Mouse (Mus musculus) embryo, embryonic 11.5 days (tissue): ENCODE measurements around the gene Pax9.

ENCODE experiments used
- DNase-seq: peaks from one replicate; pipeline ENCODE4 v3.0.0-alpha.2; 2012; ENCODE audit warnings: low read depth, low spot score

Gene Pax9

DNA sequence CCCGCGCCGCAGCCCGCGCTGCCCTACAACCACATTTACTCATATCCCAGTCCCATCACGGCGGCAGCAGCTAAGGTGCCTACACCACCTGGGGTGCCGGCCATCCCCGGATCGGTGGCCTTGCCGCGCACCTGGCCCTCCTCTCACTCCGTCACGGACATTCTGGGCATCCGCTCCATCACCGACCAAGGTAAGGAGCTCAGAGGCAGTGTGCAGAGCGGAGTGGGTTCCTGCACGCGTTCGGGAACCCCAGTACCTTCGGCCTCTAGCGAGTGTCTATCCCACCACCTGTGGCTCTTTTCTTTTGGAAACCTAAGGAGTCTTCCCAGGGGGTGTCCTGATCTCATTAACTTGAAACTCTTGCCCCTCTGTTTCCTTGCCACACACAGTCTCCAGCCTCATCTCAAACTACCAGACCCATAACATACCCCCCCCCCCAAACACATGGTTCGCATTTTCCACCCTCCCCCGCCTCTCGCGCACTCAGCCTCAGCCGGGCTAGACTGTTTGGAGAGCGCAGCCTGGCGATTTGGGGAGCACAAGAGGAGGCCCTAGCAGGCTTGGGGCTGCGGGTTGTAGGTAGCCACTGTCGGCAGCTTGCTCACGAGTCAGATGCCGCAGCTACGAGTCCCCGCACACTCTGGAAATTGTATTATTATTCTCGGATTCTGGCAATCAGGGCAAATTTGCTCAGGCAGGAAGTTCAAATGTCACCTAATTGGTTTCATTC, 5.6 kb downstream of the Pax9 start:
- no peak for DNase-seq

DNA sequence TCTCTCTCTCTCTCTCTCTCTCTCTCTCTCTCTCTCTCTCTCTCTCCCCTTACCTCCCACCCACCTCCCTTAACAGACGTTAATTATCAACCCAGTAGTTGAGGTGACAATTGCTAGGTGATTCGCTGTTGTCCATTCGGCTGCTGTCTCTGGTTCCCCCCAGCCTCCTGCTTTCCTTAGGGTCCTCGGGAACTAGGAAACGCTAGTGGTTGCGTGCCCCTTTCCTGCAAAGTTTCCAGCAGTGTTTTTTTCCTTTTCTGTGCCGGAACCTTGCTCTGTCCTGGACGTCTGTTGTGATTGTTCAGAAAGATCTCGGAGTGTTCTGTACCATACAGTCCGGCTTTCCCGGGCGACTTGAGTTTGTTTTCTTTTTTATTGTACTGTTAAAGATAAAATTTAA, 6.2 kb downstream of the Pax9 start:
- DNase-seq, result no peak

DNA sequence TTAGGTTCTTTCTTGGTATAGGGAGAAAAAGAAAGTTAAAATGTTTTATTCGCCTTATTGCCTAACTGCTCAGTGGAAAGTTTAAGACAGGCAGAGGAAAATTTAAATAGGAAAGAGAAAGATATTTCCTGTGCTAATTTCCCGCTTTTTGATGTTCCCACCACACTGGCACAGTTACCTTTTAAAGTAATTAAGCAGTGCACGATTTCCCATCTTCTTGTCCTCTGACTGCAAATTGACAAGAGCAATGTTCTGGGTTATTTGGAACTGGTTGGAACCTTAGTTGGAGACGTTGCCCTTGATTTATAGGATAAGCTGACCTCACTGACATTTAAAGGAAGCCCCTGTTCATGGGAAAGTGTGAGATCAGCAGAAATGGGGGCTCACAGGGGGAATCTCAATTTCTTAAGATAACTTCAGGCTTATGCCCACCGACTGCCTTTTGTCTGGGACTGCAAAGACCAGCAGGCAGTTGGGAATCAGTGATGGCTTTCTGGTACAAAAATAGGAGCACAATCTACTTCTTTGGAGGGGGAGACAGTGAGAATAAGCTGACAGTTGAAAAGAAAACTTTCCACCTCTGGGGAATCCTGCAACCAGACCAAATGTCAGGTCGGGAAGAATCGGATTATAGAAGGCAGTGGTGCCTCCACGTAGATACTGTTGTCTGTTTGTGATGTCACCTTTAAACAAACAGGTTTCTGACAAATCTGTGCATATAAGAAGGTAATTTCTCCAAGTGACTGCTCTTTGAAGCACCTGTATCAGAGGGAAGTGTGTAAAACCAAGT, 6.8 kb downstream of the Pax9 start:
- no peak for DNase-seq

DNA sequence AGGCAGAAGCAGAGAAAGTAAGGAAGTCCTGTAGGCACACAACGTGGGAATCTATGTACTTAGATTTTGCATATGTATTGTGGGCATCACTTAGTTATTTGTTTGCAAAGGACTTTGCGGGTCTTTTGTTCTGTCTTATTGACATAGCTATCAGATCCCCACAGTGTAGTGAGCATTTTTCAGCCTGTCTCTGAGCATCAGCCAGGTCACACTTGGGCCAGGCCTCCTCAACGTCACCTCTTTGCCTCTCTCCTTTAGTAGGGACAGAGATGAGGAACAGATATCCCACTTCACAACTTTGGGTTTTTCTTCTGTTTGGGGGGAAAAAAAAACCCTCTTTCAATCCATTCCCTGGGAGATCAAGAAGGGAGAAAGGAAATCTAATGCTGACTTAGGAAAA, 7.8 kb downstream of the Pax9 start:
- DNase-seq, result no peak

DNA sequence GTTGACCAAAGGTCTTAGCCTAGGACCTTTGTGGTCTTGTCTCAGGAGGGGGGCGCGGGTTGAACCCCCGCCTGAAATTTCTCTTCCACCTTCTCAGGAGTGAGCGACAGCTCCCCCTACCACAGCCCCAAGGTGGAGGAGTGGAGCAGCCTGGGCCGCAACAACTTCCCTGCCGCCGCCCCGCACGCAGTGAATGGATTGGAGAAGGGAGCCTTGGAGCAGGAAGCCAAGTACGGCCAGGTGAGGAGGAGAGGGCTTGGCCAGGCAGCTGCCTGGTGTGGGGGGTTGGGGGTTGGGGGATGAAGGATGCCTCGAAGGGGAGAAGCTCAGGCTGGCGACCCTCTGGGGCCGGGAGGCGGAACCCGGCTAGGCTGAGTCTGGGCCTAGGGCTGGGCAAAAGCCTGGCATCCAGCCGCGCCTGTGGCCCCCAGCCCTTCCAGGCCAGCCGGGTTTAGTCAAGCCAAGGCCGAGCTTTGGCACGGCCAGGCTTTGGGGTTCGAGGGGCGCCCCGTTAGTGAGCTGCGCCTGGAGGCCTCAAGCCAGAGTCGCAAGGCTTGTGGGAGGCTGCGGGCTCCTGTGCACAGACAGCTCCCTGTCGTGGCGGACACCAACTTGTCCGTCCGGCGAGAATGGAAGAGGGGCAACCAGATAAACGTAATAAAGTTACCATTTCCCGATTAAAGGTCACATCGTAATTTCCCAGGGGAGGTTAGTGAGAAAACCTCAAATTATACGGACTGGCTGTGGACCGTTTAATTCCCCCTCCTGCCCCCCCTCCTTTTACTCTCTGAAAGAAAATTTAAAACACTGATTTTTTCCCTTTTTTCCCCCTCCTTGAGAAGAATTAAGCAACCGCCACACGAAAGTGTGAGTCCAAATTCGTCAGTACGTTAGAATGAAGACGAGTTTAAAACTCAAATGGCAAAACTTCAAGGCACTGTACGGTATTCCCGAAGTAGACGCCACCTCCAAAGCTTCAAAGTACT, 8.6 kb downstream of the Pax9 start:
- no peak for DNase-seq

DNA sequence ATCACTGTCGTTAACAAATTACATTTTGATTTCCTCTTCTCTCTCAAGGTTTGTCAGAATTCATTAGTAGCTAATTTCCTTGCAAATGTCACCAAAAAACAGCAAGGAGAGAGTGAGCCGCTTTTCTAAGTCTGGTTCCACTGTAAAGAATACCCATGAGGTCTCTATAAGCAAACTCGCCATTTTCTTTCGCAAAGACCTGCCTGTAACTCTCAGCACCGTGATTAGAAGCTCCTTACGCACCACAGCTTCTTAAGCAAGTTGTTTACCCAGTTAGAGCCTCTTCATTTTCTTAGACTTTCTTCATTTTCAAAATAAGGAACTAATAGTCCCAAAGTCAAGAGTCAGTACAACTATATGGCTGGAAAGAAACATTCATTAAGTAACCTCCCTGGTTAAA, 9.4 kb downstream of the Pax9 start:
- DNase-seq, result no peak

DNA sequence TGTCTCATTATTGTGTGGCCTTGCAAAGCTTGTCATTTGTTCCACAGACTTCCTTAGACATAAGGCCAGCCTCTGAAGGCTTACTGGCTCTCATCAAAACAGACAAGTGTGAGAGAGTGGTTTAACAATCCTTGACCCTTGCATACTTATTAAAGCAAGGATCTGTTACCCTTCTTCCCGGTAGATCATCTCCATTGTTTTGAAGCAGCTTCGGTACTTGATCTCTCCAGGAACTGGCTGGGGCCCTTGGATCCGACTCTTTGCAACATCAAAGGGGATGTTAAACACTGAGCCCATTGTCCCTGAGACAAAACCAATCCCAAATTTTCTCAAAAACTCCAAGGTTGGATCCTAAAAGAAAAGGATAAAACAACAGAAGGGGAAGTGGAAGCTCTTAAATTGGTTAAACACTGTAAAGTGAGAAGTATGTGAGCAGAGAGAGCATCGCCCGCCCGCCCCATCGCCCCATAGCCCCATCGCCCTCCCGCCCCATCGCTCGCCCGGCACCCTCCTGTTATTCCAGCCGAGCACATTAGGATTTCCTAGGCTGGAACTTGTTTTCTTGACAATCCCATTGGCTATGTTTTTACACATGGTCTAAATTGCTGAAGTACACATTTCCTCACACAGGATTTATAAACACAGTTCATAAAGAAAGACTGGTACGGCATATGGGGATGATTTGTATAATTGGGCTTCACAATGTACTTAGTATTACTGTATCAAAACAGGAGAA, 26.6 kb downstream of the Pax9 start:
- DNase-seq, result no peak

DNA sequence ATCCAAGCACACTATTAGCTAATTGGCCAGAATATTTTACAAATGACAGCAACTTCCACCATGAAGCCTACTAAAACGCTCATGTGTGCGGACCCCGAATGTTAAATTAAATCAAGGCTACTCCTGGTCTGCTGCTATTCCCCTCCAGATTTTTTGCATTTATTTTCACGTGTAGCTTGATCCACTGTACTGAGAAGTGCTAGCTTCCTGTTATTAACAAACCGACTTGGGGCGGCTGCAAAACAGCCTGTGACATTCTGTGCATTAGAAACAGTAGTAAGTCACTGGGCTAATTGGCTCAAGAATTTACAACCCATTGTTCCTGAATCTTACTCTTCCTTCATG, 27.1 kb downstream of the Pax9 start:
- no peak for DNase-seq

DNA sequence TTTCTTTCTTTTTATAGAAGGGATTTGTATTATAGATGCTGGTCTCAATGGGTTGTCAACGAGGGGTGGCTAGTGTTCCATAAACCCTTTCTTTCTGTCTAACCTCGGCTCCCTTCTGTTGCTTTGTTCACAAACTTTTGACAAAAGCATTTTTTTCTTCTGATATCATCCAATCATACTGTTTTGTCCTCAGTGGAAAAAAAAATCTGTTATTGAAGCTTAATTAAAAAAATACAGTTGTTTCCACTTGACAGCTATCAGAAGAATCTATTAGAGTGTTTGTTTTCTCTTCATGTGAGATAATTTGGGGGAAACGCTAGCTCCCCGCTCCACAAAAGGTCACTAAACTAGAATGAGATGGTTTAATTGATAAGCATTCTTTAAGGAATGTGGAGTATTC, 36.1 kb downstream of the Pax9 start:
- DNase-seq, result no peak

DNA sequence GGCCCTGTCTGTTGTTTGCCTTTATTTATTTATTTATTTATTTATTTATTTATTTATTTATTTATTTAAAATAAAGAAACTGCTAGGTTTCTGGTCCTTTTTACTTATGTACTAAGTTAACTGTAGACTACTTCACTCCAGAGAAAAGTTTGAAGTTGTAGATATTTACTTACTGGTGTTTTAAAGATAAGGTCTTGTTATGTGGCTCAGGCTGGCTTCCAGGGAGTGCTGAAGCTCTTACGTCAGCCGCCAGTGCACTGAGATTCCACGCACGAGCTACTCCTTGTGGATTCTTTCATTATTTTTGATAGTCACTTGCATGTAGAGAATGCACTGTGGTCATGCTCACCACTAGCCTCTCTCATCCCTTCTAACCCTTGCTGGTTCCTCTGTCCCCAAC, 45.5 kb downstream of the Pax9 start:
- DNase-seq, result no peak
